Mouse (Mus musculus) limb, embryonic 10.5 days (tissue): Measurements from ENCODE around the gene Hist1h4d. TPM values are rescaled to one million over a fixed set of nuclear protein-coding genes. Genes with fewer than 3 reads are reported as not detected.

Experiments used
- DNase-seq: peaks from one replicate; pipeline ENCODE4 v3.0.0-alpha.2; 2017; ENCODE audit warnings: low spot score
- H3K27ac ChIP-seq: fragments of 300-500 bp; sonication (generic); 2 replicates; pipeline ENCODE4 v1.5.1; 2016; ENCODE audit warnings: mild to moderate bottlenecking
- H3K27me3 ChIP-seq: fragments of 300-500 bp; sonication (generic); 2 replicates; pipeline ENCODE4 v1.6.1; 2016; ENCODE audit warnings: low read depth, mild to moderate bottlenecking; ENCODE audit not compliant: poor library complexity, severe bottlenecking
- H3K36me3 ChIP-seq: fragments of 300-500 bp; sonication (generic); 2 replicates; pipeline ENCODE4 v1.6.1; 2016; ENCODE audit warnings: mild to moderate bottlenecking, moderate library complexity
- H3K4me1 ChIP-seq: fragments of 300-500 bp; sonication (generic); 2 replicates; pipeline ENCODE4 v1.6.1; 2016
- H3K4me3 ChIP-seq: fragments of 300-500 bp; sonication (generic); 2 replicates; pipeline ENCODE4 v1.5.1; 2016; ENCODE audit warnings: mild to moderate bottlenecking, moderate library complexity
- H3K9me3 ChIP-seq: fragments of 300-500 bp; sonication (generic); replicated peaks from 2 replicates; pipeline ENCODE4 v1.6.1; 2016; ENCODE audit warnings: mild to moderate bottlenecking
- WGBS: fragments of 180-500 bp; shearing (Covaris S2); methylation state at CpG from one replicate; pipeline ENCODE4 v1.1.7; 2016; 5-methylcytosine and 5-hydroxymethylcytosine counted together
- microRNA-seq: library from miRNA; unstranded; fragments of <30 nt; microRNA quantifications from one replicate; pipeline ENCODE4, GENCODE M21; 2017
- polyA plus RNA-seq: library from polyadenylated mRNA; unstranded; fragments of >200 nt; fragmentation: Nextera tagmentation; extraction: Ambion mirVana; gene quantifications from 2 replicates; pipeline ENCODE4 v1.2.1, GENCODE M21; 2016

Gene Hist1h4d
- polyA plus RNA-seq, 1 experiment from 2014 or later, result 120 TPM

GRCm38 (mm10) chr13:23622861-23623450 is 41.6 kb downstream of the Hist1h4d start:
- H3K4me3 ChIP-seq, result peak overlapping the region; percentile 57
- no peaks in the 10 kb centered on the region for H3K36me3 ChIP-seq
- H3K9me3 ChIP-seq, result no peaks in the 10 kb centered on the region
- no peak for DNase-seq
- WGBS, result 34% methylated on average over 7 of the region's 7 CpGs
- no peaks in the 10 kb centered on the region for H3K27me3 ChIP-seq
- H3K27ac ChIP-seq, result peak overlapping the region; percentile 91
- H3K4me1 ChIP-seq, result peaks cover 18% of the 10 kb centered on the region

- H3K9me3 ChIP-seq, result no peaks in the 10 kb centered on the region
- no peak for DNase-seq
- 35% methylated on average over 1 of the region's 1 CpGs for WGBS
- H3K27ac ChIP-seq, result no peak overlapping the region
- no peak overlapping the region for H3K4me3 ChIP-seq
- H3K27me3 ChIP-seq, result no peaks in the 10 kb centered on the region
- H3K36me3 ChIP-seq, result no peaks in the 10 kb centered on the region
- H3K4me1 ChIP-seq, result no peaks in the 10 kb centered on the region
These were observed 49.3 kb downstream of the Hist1h4d start for GRCm38 (mm10) chr13:23630653-23631052.

Small RNAs within 50 kb of the gene (microRNA-seq; reads per million reads assigned to microRNA genes)
- gene Gm44297, result not detected
- gene Gm44359, result not detected
- not detected for gene Gm44394

Other genes with a start within 250 kb of the Hist1h4d start
- gene Zfp322a, start 212.4 kb upstream of the Hist1h4d start, polyA plus RNA-seq, result 55.7 and 69.0 TPM in 2 replicates
- gene Abt1, start 157.7 kb upstream of the Hist1h4d start, polyA plus RNA-seq, result 16.9 and 17.1 TPM in 2 replicates
- gene Btn1a1, start 115.7 kb upstream of the Hist1h4d start, polyA plus RNA-seq, result 0.08 and 0.10 TPM in 2 replicates
- gene Btn2a2, start 92.7 kb upstream of the Hist1h4d start, polyA plus RNA-seq, result 0.99 and 1.9 TPM in 2 replicates
- 2.4 and 4.5 TPM in 2 replicates for gene Hist1h4h, start 50.5 kb upstream of the Hist1h4d start, polyA plus RNA-seq
- 8.0 and 11.7 TPM in 2 replicates for gene Hist1h2af, start 47.7 kb upstream of the Hist1h4d start, polyA plus RNA-seq
- gene Hist1h3g, start 46.2 kb upstream of the Hist1h4d start, polyA plus RNA-seq, result 4.7 and 5.3 TPM in 2 replicates
- 0.56 and 0.69 TPM in 2 replicates for gene Hist1h2bh, start 38.2 kb upstream of the Hist1h4d start, polyA plus RNA-seq
- gene Hist1h3f, start 37.5 kb upstream of the Hist1h4d start, polyA plus RNA-seq, result 1.3 and 1.4 TPM in 2 replicates
- 0.73 and 1.3 TPM in 2 replicates for gene Hist1h4f, start 29.9 kb upstream of the Hist1h4d start, polyA plus RNA-seq
- 0.59 and 0.67 TPM in 2 replicates for gene Hist1h1d, start 28.3 kb upstream of the Hist1h4d start, polyA plus RNA-seq
- 5.6 and 7.8 TPM in 2 replicates for gene Hist1h3e, start 19.2 kb upstream of the Hist1h4d start, polyA plus RNA-seq
- gene Hist1h2ae, start 10.4 kb upstream of the Hist1h4d start, polyA plus RNA-seq, result 109 and 113 TPM in 2 replicates
- gene Hist1h2bg, start 10.2 kb upstream of the Hist1h4d start, polyA plus RNA-seq, result 7.3 and 8.1 TPM in 2 replicates
- 2.4 and 3.5 TPM in 2 replicates for gene Hist1h2bf, start 7.4 kb upstream of the Hist1h4d start, polyA plus RNA-seq
- gene Hist1h2ad, start 7.2 kb upstream of the Hist1h4d start, polyA plus RNA-seq, result 1.3 and 3.9 TPM in 2 replicates
- gene Hist1h3d, start 5.8 kb upstream of the Hist1h4d start, polyA plus RNA-seq, result 7.7 and 9.6 TPM in 2 replicates
- gene Hist1h2be, start 39.5 kb downstream of the Hist1h4d start, polyA plus RNA-seq, result 2.3 and 4.2 TPM in 2 replicates
- gene Hist1h1e, start 41.0 kb downstream of the Hist1h4d start, polyA plus RNA-seq, result 19.6 and 20.6 TPM in 2 replicates
- gene Hist1h2ac, start 102.3 kb downstream of the Hist1h4d start, polyA plus RNA-seq, result 0.60 and 0.98 TPM in 2 replicates
- 16.9 and 17.0 TPM in 2 replicates for gene Hist1h2bc, start 102.6 kb downstream of the Hist1h4d start, polyA plus RNA-seq
- 0.26 TPM in 1 of 2 replicates, not detected in the other for gene Hist1h1t, start 114.2 kb downstream of the Hist1h4d start, polyA plus RNA-seq
- gene Hist1h4c, start 116.9 kb downstream of the Hist1h4d start, polyA plus RNA-seq, result 6.4 and 6.5 TPM in 2 replicates
- gene Hfe, start 129.3 kb downstream of the Hist1h4d start, polyA plus RNA-seq, result 1.6 and 2.0 TPM in 2 replicates
- 8.6 and 11.8 TPM in 2 replicates for gene Hist1h1c, start 157.2 kb downstream of the Hist1h4d start, polyA plus RNA-seq
- 9.6 TPM in 2 replicates for gene Hist1h3c, start 164.0 kb downstream of the Hist1h4d start, polyA plus RNA-seq
- gene Hist1h2bb, start 165.1 kb downstream of the Hist1h4d start, polyA plus RNA-seq, result 3.5 and 3.7 TPM in 2 replicates
- 55.9 and 60.6 TPM in 2 replicates for gene Hist1h2ab, start 169.5 kb downstream of the Hist1h4d start, polyA plus RNA-seq
- 6.3 and 9.7 TPM in 2 replicates for gene Hist1h3b, start 170.7 kb downstream of the Hist1h4d start, polyA plus RNA-seq
- 4.4 and 5.9 TPM in 2 replicates for gene Hist1h4b, start 175.4 kb downstream of the Hist1h4d start, polyA plus RNA-seq
- gene Hist1h4a, start 179.6 kb downstream of the Hist1h4d start, polyA plus RNA-seq, result 0.51 and 0.62 TPM in 2 replicates
- 3.0 and 5.3 TPM in 2 replicates for gene Hist1h3a, start 180.8 kb downstream of the Hist1h4d start, polyA plus RNA-seq
- gene Hist1h1a, start 182.1 kb downstream of the Hist1h4d start, polyA plus RNA-seq, result 2.1 and 4.0 TPM in 2 replicates
- not detected in 2 replicates for gene Trim38, start 188.3 kb downstream of the Hist1h4d start, polyA plus RNA-seq
- gene Slc17a2, start 225.4 kb downstream of the Hist1h4d start, polyA plus RNA-seq, result 0.04 TPM in 1 of 2 replicates, not detected in the other